Mouse (Mus musculus) hindbrain, embryonic 11.5 days (tissue): Measurements from ENCODE around the gene Fto. TPM values are rescaled to one million over a fixed set of nuclear protein-coding genes. Genes with fewer than 3 reads are reported as not detected.

Experiments
- ATAC-seq: fragments of 200-750 bp; cut with Nextera tagmentation; 2 replicates; pipeline ENCODE4 v1.8.0; 2017; ENCODE audit warnings: mild to moderate bottlenecking, moderate TSS enrichment, moderate library complexity; ENCODE audit not compliant: low FRiP score
- DNase-seq: peaks from one replicate; pipeline ENCODE4 v3.0.0-alpha.2; 2015; ENCODE audit warnings: low spot score
- H3K27ac ChIP-seq: fragments of 300-500 bp; sonication (generic); 2 replicates; pipeline ENCODE4 v1.5.1; 2014; ENCODE audit warnings: mild to moderate bottlenecking, low read depth, low read length
- H3K27me3 ChIP-seq: fragments of 300-500 bp; sonication (generic); 2 replicates; pipeline ENCODE4 v1.6.1; 2014; ENCODE audit warnings: mild to moderate bottlenecking, low read length, moderate library complexity, mixed read lengths; ENCODE audit not compliant: control insufficient read depth, insufficient read depth
- H3K36me3 ChIP-seq: fragments of 300-500 bp; sonication (generic); 2 replicates; pipeline ENCODE4 v1.6.1; 2014; ENCODE audit warnings: mild to moderate bottlenecking, low read length, moderate library complexity, mixed read lengths; ENCODE audit not compliant: control insufficient read depth, insufficient read depth
- H3K4me1 ChIP-seq: fragments of 300-500 bp; sonication (generic); replicated peaks from 2 replicates; pipeline ENCODE4 v1.6.1; 2014; ENCODE audit warnings: low read length, mixed read lengths; ENCODE audit not compliant: control insufficient read depth, insufficient read depth
- H3K4me2 ChIP-seq: fragments of 300-500 bp; sonication (generic); replicated peaks from 2 replicates; pipeline ENCODE4 v1.6.1; 2014; ENCODE audit warnings: mild to moderate bottlenecking, low read depth, low read length
- H3K4me3 ChIP-seq: fragments of 300-500 bp; sonication (generic); 2 replicates; pipeline ENCODE4 v1.5.1; 2014; ENCODE audit warnings: low read depth, low read length
- H3K9ac ChIP-seq: fragments of 300-500 bp; sonication (generic); 2 replicates; pipeline ENCODE4 v1.6.1; 2014; ENCODE audit warnings: low read depth, low read length
- H3K9me3 ChIP-seq: fragments of 300-500 bp; sonication (generic); 2 replicates; pipeline ENCODE4 v1.6.1; 2016; ENCODE audit warnings: low read length; ENCODE audit not compliant: control insufficient read depth
- WGBS: fragments of 180-500 bp; shearing (Covaris S2); extraction: QIAGEN DNeasy Blood & Tissue Kit; methylation state at CpG from one replicate; pipeline ENCODE4 v1.1.7; 2014; 5-methylcytosine and 5-hydroxymethylcytosine counted together
- polyA plus RNA-seq: library from polyadenylated mRNA; unstranded; fragments of >200 nt; fragmentation: Nextera tagmentation; extraction: Ambion mirVana; gene quantifications from 2 replicates; pipeline ENCODE4 v1.2.1, GENCODE M21; 2014

Gene Fto
- polyA plus RNA-seq, 1 experiment from 2014 or later = 94.7 TPM

GRCm38 (mm10) chr8:91569874-91570273, 256.5 kb downstream of the Fto start:
- Histone ChIP-seq H3K4me1 (peaks cover 2% of the 10 kb centered on the region; the same call in 1 of the 2 replicates), H3K9ac (no peak overlapping the region), H3K36me3 (no peaks in the 10 kb centered on the region), H3K27ac (no peak overlapping the region), H3K9me3 (no peaks in the 10 kb centered on the region), H3K4me2 (no peak overlapping the region), H3K4me3 (no peak overlapping the region), H3K27me3 (no peaks in the 10 kb centered on the region)
- no peak for DNase-seq
- ATAC-seq = no peak
- 54% methylated on average over 11 of the region's 11 CpGs for WGBS

GRCm38 (mm10) chr8:91570809-91571208, 257.5 kb downstream of the Fto start:
- no peak overlapping the region for H3K27ac ChIP-seq
- no peak for DNase-seq
- H3K4me2 ChIP-seq = no peak overlapping the region
- no peak overlapping the region for H3K9ac ChIP-seq
- no peak for ATAC-seq
- no peaks in the 10 kb centered on the region for H3K9me3 ChIP-seq
- peaks cover 6% of the 10 kb centered on the region; the same call in 1 of the 2 replicates for H3K4me1 ChIP-seq
- no peaks in the 10 kb centered on the region for H3K27me3 ChIP-seq
- H3K4me3 ChIP-seq = no peak overlapping the region
- WGBS = 90% methylated on average over 7 of the region's 7 CpGs
- no peaks in the 10 kb centered on the region for H3K36me3 ChIP-seq

GRCm38 (mm10) chr8:91571978-91572377, 258.7 kb downstream of the Fto start:
- Histone ChIP-seq H3K4me3 (no peak overlapping the region), H3K36me3 (no peaks in the 10 kb centered on the region), H3K9ac (no peak overlapping the region), H3K27ac (no peak overlapping the region), H3K27me3 (no peaks in the 10 kb centered on the region), H3K9me3 (no peaks in the 10 kb centered on the region), H3K4me2 (no peak overlapping the region), H3K4me1 (peaks cover 14% of the 10 kb centered on the region)
- DNase-seq (no peak), ATAC-seq (no peak)
- 62% methylated on average over 4 of the region's 4 CpGs for WGBS

GRCm38 (mm10) chr8:91572630-91573029, 259.3 kb downstream of the Fto start:
- Histone ChIP-seq H3K4me2 (no peak overlapping the region), H3K36me3 (no peaks in the 10 kb centered on the region), H3K9me3 (no peaks in the 10 kb centered on the region), H3K27ac (no peak overlapping the region), H3K4me1 (peaks cover 15% of the 10 kb centered on the region), H3K9ac (no peak overlapping the region), H3K27me3 (no peaks in the 10 kb centered on the region), H3K4me3 (no peak overlapping the region)
- no peak for ATAC-seq
- no peak for DNase-seq
- 34% methylated on average over 4 of the region's 4 CpGs for WGBS

GRCm38 (mm10) chr8:91575576-91575975, 262.3 kb downstream of the Fto start:
- no peak overlapping the region for H3K4me2 ChIP-seq
- DNase-seq (no peak), ATAC-seq (no peak)
- no peaks in the 10 kb centered on the region for H3K36me3 ChIP-seq
- peaks cover 15% of the 10 kb centered on the region for H3K4me1 ChIP-seq
- no peak overlapping the region for H3K4me3 ChIP-seq
- no peak overlapping the region for H3K9ac ChIP-seq
- no peaks in the 10 kb centered on the region for H3K27me3 ChIP-seq
- no peak overlapping the region; the same call in 1 of the 2 replicates for H3K27ac ChIP-seq
- 24% methylated on average over 3 of the region's 3 CpGs for WGBS
- no peaks in the 10 kb centered on the region for H3K9me3 ChIP-seq

DNA sequence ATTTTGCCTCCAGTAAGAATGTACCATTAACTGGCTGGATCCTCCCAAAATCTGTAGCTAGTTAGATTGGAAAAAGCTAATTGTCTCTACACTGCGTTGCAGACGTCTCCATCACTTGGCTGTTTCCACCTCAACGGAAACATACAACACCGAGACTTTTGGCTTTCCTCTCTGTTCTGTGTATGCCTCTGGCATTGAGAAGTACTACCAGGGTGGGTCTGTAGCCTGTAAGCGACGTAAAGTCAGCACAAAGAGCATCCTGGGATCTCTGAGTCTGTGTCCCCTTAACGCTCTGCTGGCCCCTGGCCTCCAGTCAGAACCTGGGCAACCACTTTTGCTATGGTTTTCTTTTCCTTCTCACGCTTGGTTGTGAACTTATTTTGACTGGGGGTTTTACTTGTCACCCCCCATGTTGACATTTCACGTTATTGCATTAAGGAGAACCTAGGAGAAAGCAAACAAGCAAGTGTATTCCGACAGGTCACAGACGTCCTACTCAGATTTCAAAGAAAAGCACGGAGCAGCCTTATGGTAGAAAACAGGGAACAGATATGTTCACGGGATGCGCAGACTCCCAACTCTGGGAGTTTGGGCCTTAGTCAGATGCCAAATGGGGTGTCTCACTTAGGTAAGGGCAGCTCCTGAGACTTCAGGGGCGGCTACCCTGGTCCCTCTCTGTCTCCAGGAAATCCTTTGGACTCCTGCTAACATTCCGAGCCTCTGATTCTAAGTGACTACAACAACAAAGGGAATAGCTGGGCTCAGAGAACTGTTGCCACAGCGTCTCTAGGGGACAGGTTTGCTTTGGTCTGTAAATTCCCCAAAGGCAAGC, 263.0 kb downstream of the Fto start:
- ATAC-seq (no peak), DNase-seq (peak; percentile 52)
- no peak overlapping the region for H3K4me2 ChIP-seq
- H3K4me1 ChIP-seq = peaks cover 15% of the 10 kb centered on the region
- 14% methylated on average over 17 of the region's 17 CpGs for WGBS
- no peak overlapping the region for H3K9ac ChIP-seq
- H3K9me3 ChIP-seq = no peaks in the 10 kb centered on the region
- no peak overlapping the region for H3K4me3 ChIP-seq
- no peak overlapping the region; the same call in 1 of the 2 replicates for H3K27ac ChIP-seq
- H3K27me3 ChIP-seq = no peaks in the 10 kb centered on the region
- H3K36me3 ChIP-seq = no peaks in the 10 kb centered on the region

- peaks cover 15% of the 10 kb centered on the region for H3K4me1 ChIP-seq
- H3K9me3 ChIP-seq = no peaks in the 10 kb centered on the region
- no peak for ATAC-seq
- H3K4me3 ChIP-seq = no peak overlapping the region
- H3K9ac ChIP-seq = no peak overlapping the region
- no peaks in the 10 kb centered on the region for H3K36me3 ChIP-seq
- no peak overlapping the region for H3K4me2 ChIP-seq
- H3K27ac ChIP-seq = 0 out of 2 replicates have a peak overlapping the region, but pooled peaks have one; percentile 2
- H3K27me3 ChIP-seq = no peaks in the 10 kb centered on the region
- 19% methylated on average over 6 of the region's 6 CpGs for WGBS
- DNase-seq = no peak
Measured at GRCm38 (mm10) chr8:91576918-91577241, 263.6 kb downstream of the Fto start.

DNA sequence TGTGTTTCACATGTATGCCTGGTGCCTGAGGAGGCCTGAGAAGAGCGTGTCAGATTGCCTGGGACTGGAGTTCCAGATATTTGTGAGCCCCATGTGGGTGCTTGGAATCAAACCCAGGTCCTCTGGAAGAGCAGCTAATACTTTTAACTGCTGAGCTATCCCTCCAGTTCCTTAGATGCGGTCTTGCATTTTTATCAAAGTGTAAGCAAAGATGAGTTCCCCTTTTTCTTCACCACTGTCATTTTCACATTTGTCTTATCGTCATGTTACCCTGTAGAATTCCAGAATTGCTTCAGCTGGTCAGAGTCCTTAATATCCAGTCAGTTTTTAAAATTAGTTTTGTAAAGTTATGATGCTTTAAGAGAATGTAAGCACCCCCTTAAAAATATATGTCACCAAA, 264.3 kb downstream of the Fto start:
- Histone ChIP-seq H3K9ac (no peak overlapping the region), H3K4me2 (no peak overlapping the region), H3K27me3 (no peaks in the 10 kb centered on the region), H3K36me3 (no peaks in the 10 kb centered on the region), H3K27ac (no peak overlapping the region), H3K4me1 (peaks cover 15% of the 10 kb centered on the region), H3K9me3 (no peaks in the 10 kb centered on the region), H3K4me3 (no peak overlapping the region)
- WGBS = 95% methylated on average over 3 of the region's 3 CpGs
- DNase-seq (no peak), ATAC-seq (no peak)
